Mouse (Mus musculus) hindbrain, embryonic 12.5 days (tissue): ENCODE measurements around the gene Gm29666. TPM values are rescaled to one million over a fixed set of nuclear protein-coding genes. Genes with fewer than 3 reads are reported as not detected.

Experiments used
- ATAC-seq: fragments of 200-750 bp; cut with Nextera tagmentation; 2 replicates; pipeline ENCODE4 v1.8.0; 2017; ENCODE audit warnings: moderate TSS enrichment; ENCODE audit not compliant: low FRiP score
- H3K27ac ChIP-seq: fragments of 300-500 bp; sonication (generic); 2 replicates; pipeline ENCODE4 v1.5.1; 2016; ENCODE audit warnings: mild to moderate bottlenecking
- H3K27me3 ChIP-seq: fragments of 300-500 bp; sonication (generic); 2 replicates; pipeline ENCODE4 v1.6.1; 2016; ENCODE audit warnings: mild to moderate bottlenecking
- H3K36me3 ChIP-seq: fragments of 300-500 bp; sonication (generic); 2 replicates; pipeline ENCODE4 v1.6.1; 2016; ENCODE audit warnings: mild to moderate bottlenecking
- H3K4me1 ChIP-seq: fragments of 300-500 bp; sonication (generic); 2 replicates; pipeline ENCODE4 v1.6.1; 2016
- H3K4me2 ChIP-seq: fragments of 300-500 bp; sonication (generic); replicated peaks from 2 replicates; pipeline ENCODE4 v1.6.1; 2016; ENCODE audit warnings: mild to moderate bottlenecking
- H3K4me3 ChIP-seq: fragments of 300-500 bp; sonication (generic); 2 replicates; pipeline ENCODE4 v1.5.1; 2016; ENCODE audit warnings: mild to moderate bottlenecking
- H3K9ac ChIP-seq: fragments of 300-500 bp; sonication (generic); 2 replicates; pipeline ENCODE4 v1.6.1; 2016; ENCODE audit warnings: mild to moderate bottlenecking, moderate library complexity
- H3K9me3 ChIP-seq: fragments of 300-500 bp; sonication (generic); replicated peaks from 2 replicates; pipeline ENCODE4 v1.6.1; 2016; ENCODE audit warnings: mild to moderate bottlenecking
- WGBS: fragments of 180-500 bp; shearing (Covaris S2); methylation state at CpG from one replicate; pipeline ENCODE4 v1.1.7; 2016; 5-methylcytosine and 5-hydroxymethylcytosine counted together
- polyA plus RNA-seq: library from polyadenylated mRNA; unstranded; fragments of >200 nt; fragmentation: Nextera tagmentation; extraction: Ambion mirVana; gene quantifications from 2 replicates; pipeline ENCODE4 v1.2.1, GENCODE M21; 2016

Gm29666 gene
- polyA plus RNA-seq, 1 experiment from 2014 or later, result 0.88 TPM

DNA sequence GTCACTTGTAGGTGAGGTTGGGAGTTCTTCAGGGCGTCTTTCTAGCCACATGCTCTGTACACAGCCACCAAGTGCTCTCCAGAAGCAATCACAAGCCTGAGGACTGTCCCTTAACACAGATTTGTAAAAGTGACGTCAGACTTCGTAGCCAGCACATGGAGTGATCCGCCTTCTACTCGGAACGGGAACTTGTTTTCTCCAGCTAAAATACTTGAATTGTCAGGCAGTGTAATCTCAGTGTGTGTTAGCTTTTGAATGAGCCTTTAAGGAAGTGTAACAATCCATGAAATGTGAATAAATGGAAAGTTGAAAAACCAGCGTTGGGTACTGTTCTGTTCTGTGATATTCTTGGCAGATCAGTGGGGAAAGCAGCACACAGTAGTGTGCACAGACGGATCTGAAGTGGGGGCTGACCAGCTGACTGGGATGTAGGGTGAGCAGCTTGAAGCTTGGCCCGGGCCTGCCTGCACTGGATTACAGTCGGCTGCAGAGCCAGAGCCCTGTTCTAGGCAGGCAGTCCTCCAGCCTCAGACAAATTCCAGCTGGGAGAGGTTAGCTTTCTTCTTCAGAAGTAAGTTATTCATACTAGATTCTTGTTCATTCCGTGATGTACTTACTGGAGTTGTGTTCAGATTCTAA, 22.9 kb upstream of the Gm29666 start:
- Histone ChIP-seq H3K27me3 (no peaks in the 10 kb centered on the region), H3K27ac (no peak overlapping the region), H3K9ac (no peak overlapping the region), H3K36me3 (peaks cover 50% of the 10 kb centered on the region), H3K4me1 (no peaks in the 10 kb centered on the region), H3K4me2 (no peak overlapping the region), H3K4me3 (no peak overlapping the region), H3K9me3 (no peaks in the 10 kb centered on the region)
- ATAC-seq, result no peak
- WGBS, result 77% methylated on average over 11 of the region's 11 CpGs

DNA sequence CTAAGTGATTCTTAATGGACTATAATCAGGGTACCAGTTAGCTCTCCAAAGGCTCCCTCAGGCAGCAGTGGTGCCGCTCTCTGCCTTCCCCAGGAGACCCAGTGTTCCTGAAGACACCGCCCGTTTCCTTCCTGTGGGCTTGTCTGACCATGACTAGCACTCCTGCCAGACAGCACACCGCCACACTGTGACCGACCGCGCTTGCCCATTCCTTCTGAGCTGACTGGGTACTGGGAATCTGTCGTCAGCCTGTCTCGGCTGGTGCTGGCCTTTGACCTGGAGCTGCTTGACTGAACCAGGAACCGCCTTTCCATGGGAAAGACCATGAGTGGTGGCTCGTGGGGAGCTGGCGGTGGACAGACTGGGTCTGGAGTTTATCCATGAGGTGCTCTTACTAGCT, 20.3 kb upstream of the Gm29666 start:
- Histone ChIP-seq H3K4me1 (no peaks in the 10 kb centered on the region), H3K9ac (no peak overlapping the region), H3K4me2 (no peak overlapping the region), H3K27me3 (no peaks in the 10 kb centered on the region), H3K9me3 (no peaks in the 10 kb centered on the region), H3K27ac (no peak overlapping the region), H3K36me3 (peaks cover 67% of the 10 kb centered on the region), H3K4me3 (no peak overlapping the region)
- no peak for ATAC-seq
- 63% methylated on average over 12 of the region's 12 CpGs for WGBS

DNA sequence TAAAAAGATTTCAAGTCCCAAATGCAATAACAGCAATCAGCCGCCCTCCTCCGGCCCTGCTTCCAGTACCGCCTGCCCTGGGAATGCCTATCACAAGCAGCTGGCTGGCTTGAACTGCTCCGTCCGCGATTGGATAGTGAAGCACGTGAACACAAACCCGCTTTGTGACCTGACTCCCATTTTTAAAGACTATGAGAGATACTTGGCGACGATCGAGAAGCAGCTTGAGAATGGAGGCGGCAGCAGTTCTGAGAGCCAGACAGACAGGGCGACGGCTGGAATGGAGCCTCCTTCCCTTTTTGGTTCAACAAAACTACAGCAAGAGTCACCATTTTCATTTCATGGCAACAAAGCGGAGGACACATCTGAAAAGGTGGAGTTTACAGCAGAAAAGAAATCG, 15.1 kb upstream of the Gm29666 start:
- Histone ChIP-seq H3K9me3 (no peaks in the 10 kb centered on the region), H3K36me3 (peaks cover 98% of the 10 kb centered on the region), H3K9ac (no peak overlapping the region), H3K4me2 (no peak overlapping the region), H3K27ac (no peak overlapping the region), H3K4me3 (no peak overlapping the region), H3K27me3 (no peaks in the 10 kb centered on the region), H3K4me1 (no peaks in the 10 kb centered on the region)
- WGBS, result 96% methylated on average over 16 of the region's 16 CpGs
- no peak for ATAC-seq

DNA sequence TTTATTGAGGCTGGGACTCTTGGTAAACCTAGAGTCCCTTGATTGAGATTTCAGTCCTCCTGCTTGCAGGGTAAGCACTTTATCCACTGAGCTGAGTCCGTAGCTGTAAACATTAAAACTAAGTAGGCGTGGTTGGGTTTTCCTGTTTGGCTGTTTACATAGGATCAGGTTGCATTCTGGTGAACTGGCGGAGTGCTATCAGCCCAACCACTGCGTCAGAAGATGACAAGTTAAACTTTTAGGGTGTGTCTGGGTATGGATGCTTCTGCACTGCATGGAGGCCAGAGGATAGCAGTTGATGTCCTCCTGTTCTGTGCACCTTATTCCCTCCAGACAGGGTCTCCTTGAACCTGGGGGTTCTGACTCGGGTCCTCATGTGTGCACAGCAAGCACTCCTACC, 12.5 kb upstream of the Gm29666 start:
- no peaks in the 10 kb centered on the region for H3K4me1 ChIP-seq
- no peaks in the 10 kb centered on the region for H3K27me3 ChIP-seq
- no peak overlapping the region for H3K9ac ChIP-seq
- H3K27ac ChIP-seq, result no peak overlapping the region
- no peaks in the 10 kb centered on the region for H3K9me3 ChIP-seq
- no peak overlapping the region for H3K4me3 ChIP-seq
- H3K36me3 ChIP-seq, result peaks cover 96% of the 10 kb centered on the region
- no peak for ATAC-seq
- WGBS, result 71% methylated on average over 5 of the region's 5 CpGs
- no peak overlapping the region for H3K4me2 ChIP-seq

DNA sequence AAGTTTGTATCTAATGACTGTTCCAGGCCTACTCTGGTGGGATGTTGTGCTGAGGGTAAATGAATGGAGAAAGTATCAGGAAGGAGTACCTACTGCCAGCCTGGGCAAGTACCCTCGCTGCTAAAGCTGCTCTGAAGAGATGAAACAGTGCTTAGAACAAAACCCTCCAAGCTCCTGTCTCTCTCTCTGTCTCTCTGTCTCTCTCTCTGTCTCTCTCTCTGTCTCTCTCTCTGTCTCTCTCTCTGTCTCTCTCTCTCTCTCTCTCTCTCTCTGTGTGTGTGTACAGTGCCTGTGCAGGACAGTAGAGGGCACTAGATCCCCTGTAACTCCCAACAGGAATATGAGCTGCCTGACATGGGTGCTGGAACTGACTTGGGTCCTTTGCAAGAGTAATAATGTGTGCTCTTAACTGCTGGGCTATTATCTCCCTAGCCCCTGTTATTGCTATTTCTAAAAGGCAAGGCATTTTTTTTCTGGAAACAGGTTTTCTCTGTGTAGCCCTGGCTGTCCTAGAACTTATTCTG, 5.7 kb upstream of the Gm29666 start:
- no peak for ATAC-seq
- H3K4me2 ChIP-seq, result peak overlapping the region; percentile 90
- no peak overlapping the region for H3K4me3 ChIP-seq
- H3K9ac ChIP-seq, result no peak overlapping the region
- H3K36me3 ChIP-seq, result peaks cover 33% of the 10 kb centered on the region
- no peaks in the 10 kb centered on the region for H3K27me3 ChIP-seq
- WGBS, result 88% methylated on average over 1 of the region's 1 CpGs
- H3K4me1 ChIP-seq, result peaks cover 31% of the 10 kb centered on the region
- no peaks in the 10 kb centered on the region for H3K9me3 ChIP-seq
- no peak overlapping the region for H3K27ac ChIP-seq

DNA sequence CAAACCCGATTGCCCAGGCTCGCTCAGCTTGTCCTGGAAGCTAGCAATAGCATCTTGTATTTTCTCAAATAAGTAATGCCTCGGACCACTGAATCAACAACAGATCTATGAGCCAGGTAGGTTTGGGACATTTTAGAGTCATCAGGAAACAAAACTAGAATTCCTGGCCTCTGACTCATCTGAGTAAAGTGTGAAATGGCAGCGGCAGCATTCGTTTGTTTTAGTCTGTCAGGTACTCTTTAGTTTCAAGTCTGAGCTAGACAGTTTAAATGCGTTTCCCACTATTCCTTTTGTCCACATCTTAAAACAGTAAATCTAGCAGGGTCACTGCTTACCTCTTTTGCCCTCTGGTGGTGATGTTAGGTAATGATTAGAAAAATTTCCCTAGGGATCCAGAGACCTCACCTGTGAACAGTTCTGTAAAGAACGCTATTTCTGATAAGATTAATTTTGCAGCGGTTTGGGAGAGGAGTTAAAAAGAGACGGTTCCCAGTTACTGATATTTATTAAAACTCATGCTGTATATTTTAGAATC, 5.0 kb upstream of the Gm29666 start:
- 18% methylated on average over 9 of the region's 9 CpGs for WGBS
- Histone ChIP-seq H3K36me3 (peaks cover 26% of the 10 kb centered on the region), H3K9me3 (no peaks in the 10 kb centered on the region), H3K27me3 (no peaks in the 10 kb centered on the region), H3K4me3 (peak overlapping the region; percentile 93), H3K4me1 (peaks cover 31% of the 10 kb centered on the region), H3K27ac (0 out of 2 replicates have a peak overlapping the region, but pooled peaks have one; percentile 96), H3K9ac (peak overlapping the region; percentile 94; the same call in 1 of the 2 replicates), H3K4me2 (peak overlapping the region; percentile 90)
- ATAC-seq, result no peak

DNA sequence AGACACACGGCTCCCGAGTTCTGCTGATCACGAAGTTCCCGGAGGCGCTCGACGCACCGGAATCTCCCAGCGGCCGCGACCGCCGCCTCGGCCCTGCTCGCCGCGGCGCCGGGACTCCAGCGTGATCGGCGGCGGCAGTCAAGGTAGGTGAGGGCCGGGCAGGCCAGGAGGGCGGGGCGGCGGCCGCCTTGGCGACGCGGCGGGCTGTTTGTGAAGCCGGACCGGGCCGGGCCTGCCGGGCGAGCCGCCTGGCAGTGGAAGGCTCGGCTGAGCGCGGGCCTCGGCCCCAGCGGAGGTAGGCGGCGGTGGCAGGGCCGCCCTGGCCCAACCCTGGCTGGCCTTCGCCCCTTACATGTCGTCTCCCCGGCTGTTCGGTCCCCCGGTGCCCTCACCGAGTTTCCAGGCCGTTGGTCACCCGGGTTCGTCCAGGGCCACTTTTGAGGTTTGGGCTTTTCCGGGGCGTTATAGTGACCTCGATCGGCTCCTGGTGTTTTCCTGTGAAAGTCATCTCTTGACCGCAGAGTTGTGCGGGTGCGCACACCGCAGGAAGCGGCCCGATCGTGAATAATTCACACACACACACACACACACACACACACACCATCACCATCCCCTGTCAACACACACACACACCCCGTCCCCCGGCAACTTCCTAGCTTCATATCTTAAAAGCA, 3.8 kb upstream of the Gm29666 start:
- ATAC-seq, result peak; percentile 76

DNA sequence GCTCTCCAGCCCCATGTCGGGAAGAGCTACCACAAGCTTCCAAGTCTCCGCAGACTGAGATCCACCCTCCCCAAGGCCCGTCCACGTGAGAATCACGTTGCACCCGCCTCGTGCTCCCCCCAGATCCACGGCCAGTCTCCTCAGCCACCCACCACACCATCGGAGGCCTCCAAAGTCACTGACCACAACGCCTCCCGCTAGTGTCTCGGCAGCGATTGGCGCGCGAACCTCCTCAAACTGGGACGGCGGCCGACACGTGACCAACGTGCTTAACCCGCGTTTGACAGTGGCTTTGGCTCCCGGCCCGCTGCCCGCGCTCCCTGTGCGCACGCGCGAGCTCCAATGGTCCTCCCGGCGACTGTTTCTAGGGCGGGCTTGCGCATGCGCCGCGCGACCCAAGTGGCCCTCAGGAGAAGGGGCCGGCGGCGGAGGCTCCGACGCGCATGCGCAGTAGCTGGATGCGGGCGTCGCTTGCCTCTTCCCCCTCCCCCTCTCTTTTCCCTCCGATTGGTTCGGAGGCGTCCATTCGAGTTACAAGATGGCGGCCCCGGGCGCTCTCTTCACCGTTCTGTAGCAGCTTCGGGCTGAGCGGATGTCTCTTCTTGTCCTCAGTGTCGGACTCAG, 3.2 kb upstream of the Gm29666 start, which contains the start of gene Nup50:
Gene Nup50 (plus strand): TSS at position 528 of the 624 bp plus-strand sequence.
- Histone ChIP-seq H3K4me1 (peaks cover 31% of the 10 kb centered on the region), H3K9ac (peak within 1 kb of the TSS; percentile 94), H3K4me2 (peak within 1 kb of the TSS; percentile 90), H3K36me3 (peaks cover 8% of the 10 kb centered on the region), H3K9me3 (no peaks in the 10 kb centered on the region), H3K27ac (peak within 1 kb of the TSS; percentile 96), H3K4me3 (peak within 1 kb of the TSS; percentile 93), H3K27me3 (no peaks in the 10 kb centered on the region)
- ATAC-seq, result peak; percentile 93
- under 1% methylated on average over 60 of the region's 60 CpGs for WGBS

More for the DNA sequence above, 3.8 kb upstream of the Gm29666 start:
- Histone ChIP-seq H3K9ac (peak overlapping the region; percentile 94), H3K36me3 (peaks cover 14% of the 10 kb centered on the region), H3K4me1 (peaks cover 31% of the 10 kb centered on the region), H3K27me3 (no peaks in the 10 kb centered on the region), H3K9me3 (no peaks in the 10 kb centered on the region), H3K4me2 (peak overlapping the region; percentile 90), H3K4me3 (peak overlapping the region; percentile 93), H3K27ac (peak overlapping the region; percentile 96)
- under 1% methylated on average over 65 of the region's 68 CpGs for WGBS

DNA sequence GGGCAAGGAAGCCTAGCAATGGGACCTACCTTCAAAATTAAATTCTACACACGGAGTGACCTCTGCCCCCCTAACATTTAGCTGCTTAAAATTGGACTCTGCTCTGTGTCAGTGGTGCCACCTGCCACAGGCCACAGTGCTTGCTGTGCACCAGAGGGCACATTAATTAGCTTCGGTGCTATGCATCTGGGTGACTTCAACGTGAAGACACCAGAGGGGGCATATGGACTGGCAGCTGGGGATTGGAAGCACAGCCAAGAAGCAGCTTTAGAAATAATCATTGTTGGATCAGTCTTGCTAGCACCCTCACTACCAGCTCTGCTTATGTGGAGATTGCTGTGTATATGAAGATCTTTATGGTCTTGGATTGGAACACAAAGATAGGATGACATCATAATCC, 6.6 kb downstream of the Gm29666 start:
- 86% methylated on average over 3 of the region's 3 CpGs for WGBS
- H3K4me2 ChIP-seq, result no peak overlapping the region
- no peak overlapping the region for H3K9ac ChIP-seq
- H3K27me3 ChIP-seq, result no peaks in the 10 kb centered on the region
- no peaks in the 10 kb centered on the region for H3K9me3 ChIP-seq
- no peaks in the 10 kb centered on the region for H3K36me3 ChIP-seq
- ATAC-seq, result no peak
- no peaks in the 10 kb centered on the region for H3K4me1 ChIP-seq
- H3K4me3 ChIP-seq, result no peak overlapping the region
- H3K27ac ChIP-seq, result no peak overlapping the region

DNA sequence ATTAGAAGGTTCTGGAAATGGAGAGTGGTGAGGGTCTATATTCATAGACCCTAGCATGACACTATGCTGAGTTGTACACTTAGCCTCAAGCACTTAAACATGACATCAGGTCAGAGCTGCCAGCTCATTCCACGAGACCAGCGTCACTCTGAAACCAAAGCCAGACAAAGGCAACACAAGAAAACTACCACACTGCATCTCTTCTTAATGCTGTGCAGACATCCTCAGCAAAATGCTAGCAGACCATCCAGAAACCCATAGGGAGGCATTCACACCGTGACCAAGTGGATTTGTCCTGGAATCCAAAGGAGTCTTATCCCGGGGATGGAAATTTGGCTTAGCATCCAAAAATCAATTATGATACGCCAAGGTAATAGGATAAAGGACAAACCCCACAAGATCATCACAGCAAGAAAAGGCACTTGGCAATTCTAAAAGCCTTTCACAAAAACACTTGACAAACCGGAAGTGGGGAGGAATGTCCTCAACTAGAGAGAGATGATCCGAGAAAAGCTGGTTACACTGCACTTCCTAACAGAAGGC, 15.9 kb downstream of the Gm29666 start:
- Histone ChIP-seq H3K27ac (no peak overlapping the region), H3K36me3 (no peaks in the 10 kb centered on the region), H3K9ac (no peak overlapping the region), H3K4me3 (no peak overlapping the region), H3K4me1 (no peaks in the 10 kb centered on the region), H3K4me2 (no peak overlapping the region), H3K27me3 (no peaks in the 10 kb centered on the region), H3K9me3 (no peaks in the 10 kb centered on the region)
- no peak for ATAC-seq
- WGBS, result 66% methylated on average over 7 of the region's 7 CpGs

DNA sequence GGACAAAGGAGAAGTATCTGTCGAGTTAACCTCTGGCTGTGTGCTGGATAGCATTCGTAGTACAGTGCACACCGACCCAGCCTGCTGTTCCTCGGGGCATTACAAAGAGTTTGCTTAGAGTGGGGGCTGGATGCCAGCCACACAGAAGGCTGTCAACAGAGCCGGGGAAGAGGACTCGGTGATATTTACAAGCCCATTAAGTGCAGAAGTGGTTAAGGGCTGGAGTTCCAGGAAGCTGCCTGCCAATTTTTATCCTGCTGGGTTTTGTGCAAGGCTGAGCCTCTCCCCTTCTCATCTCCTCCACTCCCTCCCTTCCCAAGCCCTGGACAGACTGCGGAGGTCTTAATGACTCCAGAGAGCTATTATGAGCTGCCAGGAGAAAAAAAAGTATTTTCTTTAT, 21.8 kb downstream of the Gm29666 start:
- Histone ChIP-seq H3K27ac (no peak overlapping the region), H3K4me2 (no peak overlapping the region), H3K27me3 (no peaks in the 10 kb centered on the region), H3K36me3 (no peaks in the 10 kb centered on the region), H3K4me3 (no peak overlapping the region), H3K9ac (no peak overlapping the region), H3K9me3 (no peaks in the 10 kb centered on the region), H3K4me1 (peaks cover 7% of the 10 kb centered on the region)
- no peak for ATAC-seq
- 56% methylated on average over 7 of the region's 7 CpGs for WGBS

DNA sequence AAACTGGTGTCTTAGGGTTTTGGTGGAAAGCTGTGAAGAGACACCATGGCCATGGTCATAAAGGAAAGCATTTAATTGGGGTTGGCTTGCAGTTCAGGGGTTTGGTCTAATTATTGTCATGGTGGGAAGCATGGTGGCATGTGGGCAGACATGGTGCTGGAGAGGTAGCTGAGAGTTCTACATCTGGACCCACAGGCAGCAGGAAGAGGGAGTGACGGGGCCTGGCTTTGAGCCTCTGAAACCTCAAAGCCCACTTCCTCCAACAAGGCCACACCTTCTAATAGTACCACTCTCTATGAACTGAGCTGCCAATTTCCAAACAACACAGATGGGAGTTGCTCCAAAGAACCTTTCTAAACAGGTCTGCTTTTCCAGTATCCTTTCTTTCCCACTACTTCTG, 23.2 kb downstream of the Gm29666 start:
- Histone ChIP-seq H3K36me3 (no peaks in the 10 kb centered on the region), H3K4me1 (peaks cover 7% of the 10 kb centered on the region), H3K27me3 (no peaks in the 10 kb centered on the region), H3K9me3 (no peaks in the 10 kb centered on the region), H3K27ac (no peak overlapping the region), H3K9ac (no peak overlapping the region), H3K4me3 (no peak overlapping the region), H3K4me2 (no peak overlapping the region)
- 88% methylated on average over 1 of the region's 1 CpGs for WGBS
- ATAC-seq, result no peak
